Mouse (Mus musculus): ENCODE measurements around the gene Gnaz. TPM values are rescaled to one million over a fixed set of nuclear protein-coding genes. Genes with fewer than 3 reads are reported as not detected.
A peak's percentile ranks its signal among the peaks of the same experiment; 100 is the strongest.

Gene Gnaz
- polyA plus RNA-seq, 1 experiment, result 5.0 TPM

DNA sequence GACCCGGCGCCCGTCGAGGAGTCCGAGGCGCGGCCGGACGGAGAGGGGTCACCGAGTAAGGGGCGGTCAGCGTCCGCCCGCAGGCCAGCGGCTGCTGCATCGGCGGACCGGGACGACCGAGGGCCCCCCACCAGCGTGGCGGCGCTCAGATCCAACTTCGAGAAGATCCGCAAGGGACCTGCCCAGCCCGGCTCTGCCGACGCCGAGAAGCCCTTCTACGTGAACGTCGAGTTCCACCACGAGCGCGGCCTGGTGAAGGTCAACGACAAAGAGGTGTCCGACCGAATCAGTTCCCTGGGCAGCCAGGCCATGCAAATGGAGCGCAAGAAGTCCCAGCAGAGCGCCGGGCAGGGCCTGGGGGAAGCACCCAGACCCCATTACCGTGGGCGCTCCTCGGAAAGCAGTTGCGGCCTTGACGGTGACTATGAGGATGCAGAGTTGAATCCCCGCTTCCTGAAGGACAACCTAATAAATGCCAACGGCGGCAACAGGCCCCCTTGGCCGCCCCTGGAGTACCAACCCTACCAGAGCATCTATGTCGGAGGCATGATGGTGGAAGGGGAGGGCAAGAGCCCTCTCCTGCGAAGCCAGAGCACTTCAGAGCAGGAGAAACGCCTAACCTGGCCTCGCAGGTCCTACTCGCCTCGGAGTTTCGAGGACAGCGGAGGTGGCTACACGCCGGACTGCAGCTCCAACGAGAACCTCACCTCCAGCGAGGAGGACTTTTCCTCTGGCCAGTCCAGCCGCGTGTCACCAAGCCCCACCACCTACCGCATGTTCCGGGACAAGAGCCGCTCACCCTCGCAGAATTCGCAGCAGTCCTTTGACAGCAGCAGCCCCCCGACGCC is 94.6 kb downstream of the Gnaz start:
- peak; percentile 51 for DNase-seq
- WGBS, result 13% methylated on average over 71 of the region's 71 CpGs
- Histone ChIP-seq H3K27ac (ENCODE audit: insufficient read depth, low read depth, low read length) (no peak overlapping the region), H3K4me3 (ENCODE audit: insufficient read depth, low read depth, low read length) (peak overlapping the region; percentile 70), H3K4me1 (ENCODE audit: control insufficient read depth, insufficient read depth, low read length) (peaks cover 21% of the 10 kb centered on the region; the same call in 1 of the 2 replicates), H3K27me3 (replicated peaks; ENCODE audit: control insufficient read depth, insufficient read depth, low read length) (no peaks in the 10 kb centered on the region), H3K36me3 (ENCODE audit: control insufficient read depth, insufficient read depth, low read length) (no peaks in the 10 kb centered on the region)
- TF ChIP-seq CTCF (conservative IDR thresholded peaks at IDR 0.05; ENCODE audit: insufficient read depth, insufficient read length, low read depth, low read length) (no peak), POLR2A (IDR thresholded peaks at IDR 0.05; ENCODE audit: low read depth, low read length) (no peak)

DNA sequence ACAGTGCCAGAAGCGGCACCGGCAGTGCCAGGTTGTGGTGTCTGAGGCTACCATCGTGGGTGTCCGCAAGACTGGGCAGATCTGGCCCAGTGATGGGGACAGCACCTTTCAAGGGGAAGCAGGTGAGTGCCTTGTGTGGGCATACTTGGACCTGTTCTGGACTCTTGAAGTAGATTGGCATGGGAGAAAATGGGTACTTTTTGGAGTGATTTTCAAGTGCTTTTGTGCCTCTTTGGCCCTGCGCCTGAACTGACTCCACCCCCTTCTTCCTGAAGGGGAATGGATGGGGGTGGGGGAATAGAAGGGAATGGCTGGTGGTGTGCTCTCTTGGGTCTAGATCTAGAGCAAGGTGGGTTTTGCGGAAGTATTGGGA is 95.2 kb downstream of the Gnaz start:
- Histone ChIP-seq H3K27me3 (replicated peaks; ENCODE audit: control insufficient read depth, insufficient read depth, low read length) (no peaks in the 10 kb centered on the region), H3K36me3 (ENCODE audit: control insufficient read depth, insufficient read depth, low read length) (no peaks in the 10 kb centered on the region), H3K4me1 (ENCODE audit: control insufficient read depth, insufficient read depth, low read length) (peaks cover 24% of the 10 kb centered on the region; the same call in 1 of the 2 replicates), H3K27ac (ENCODE audit: insufficient read depth, low read depth, low read length) (no peak overlapping the region), H3K4me3 (ENCODE audit: insufficient read depth, low read depth, low read length) (peak overlapping the region; percentile 70)
- no peak for TF ChIP-seq CTCF (conservative IDR thresholded peaks at IDR 0.05; ENCODE audit: insufficient read depth, insufficient read length, low read depth, low read length)
- no peak for TF ChIP-seq POLR2A (IDR thresholded peaks at IDR 0.05; ENCODE audit: low read depth, low read length)
- 33% methylated on average over 6 of the region's 6 CpGs for WGBS
- DNase-seq, result peak; percentile 42

DNA sequence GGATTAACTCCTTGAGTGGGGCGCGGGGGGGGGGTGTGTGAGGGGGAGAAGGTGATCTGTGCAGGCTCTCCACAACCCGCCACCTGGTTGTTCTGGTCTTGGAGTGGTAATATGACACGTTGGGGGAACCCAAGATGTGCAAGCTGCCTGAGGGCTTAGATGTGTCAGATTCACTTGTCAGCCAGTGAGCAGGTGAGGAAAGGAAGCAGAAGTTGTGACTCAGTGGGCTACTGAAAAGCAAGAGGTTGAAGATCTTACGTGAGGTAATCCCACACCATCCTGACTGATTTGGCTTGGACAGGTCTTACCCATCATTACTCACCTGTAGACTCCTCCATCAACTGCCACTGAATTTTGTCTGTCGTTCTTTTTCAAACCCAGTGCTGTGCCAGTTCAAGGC is 95.6 kb downstream of the Gnaz start:
- TF ChIP-seq CTCF (conservative IDR thresholded peaks at IDR 0.05; ENCODE audit: insufficient read depth, insufficient read length, low read depth, low read length), result no peak
- TF ChIP-seq POLR2A (IDR thresholded peaks at IDR 0.05; ENCODE audit: low read depth, low read length), result no peak
- DNase-seq, result no peak
- no peak overlapping the region for H3K27ac ChIP-seq (ENCODE audit: insufficient read depth, low read depth, low read length)
- H3K4me1 ChIP-seq (ENCODE audit: control insufficient read depth, insufficient read depth, low read length), result peaks cover 28% of the 10 kb centered on the region; the same call in 1 of the 2 replicates
- no peaks in the 10 kb centered on the region for H3K36me3 ChIP-seq (ENCODE audit: control insufficient read depth, insufficient read depth, low read length)
- peak overlapping the region; percentile 70; the same call in 1 of the 2 replicates for H3K4me3 ChIP-seq (ENCODE audit: insufficient read depth, low read depth, low read length)
- WGBS, result 56% methylated on average over 6 of the region's 6 CpGs
- H3K27me3 ChIP-seq (replicated peaks; ENCODE audit: control insufficient read depth, insufficient read depth, low read length), result no peaks in the 10 kb centered on the region

DNA sequence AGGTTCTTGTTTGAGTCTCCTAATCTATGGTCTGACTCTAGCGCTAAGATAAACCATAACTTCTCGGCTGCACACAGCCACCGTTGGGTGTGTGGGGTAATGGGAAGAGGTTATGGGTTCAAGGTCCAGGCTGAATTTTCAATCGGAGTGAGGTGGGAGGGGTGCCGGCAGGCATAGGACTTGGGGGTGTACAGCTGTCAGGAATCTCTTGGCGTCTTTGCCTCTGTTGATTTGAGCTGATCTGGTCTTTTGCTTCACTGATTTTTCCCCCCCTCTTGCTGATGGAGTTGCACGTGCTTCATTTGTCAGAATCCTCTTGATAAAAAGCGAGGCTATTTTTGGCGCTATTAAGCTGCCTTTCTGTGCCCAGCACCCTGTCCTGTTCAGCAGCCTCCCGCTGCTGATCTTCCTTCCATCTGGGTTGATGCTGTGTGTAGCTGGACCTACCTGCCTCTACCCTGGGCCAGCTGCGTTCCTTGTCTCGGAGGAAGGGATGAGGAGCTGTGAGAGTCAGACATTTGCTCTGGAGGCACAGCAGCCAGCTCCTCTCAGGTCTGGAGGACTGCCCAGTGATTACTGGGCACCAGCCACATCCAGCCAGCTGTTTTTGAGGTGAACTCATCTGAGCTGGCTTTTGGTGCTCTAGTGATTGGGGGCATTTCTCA is 96.5 kb downstream of the Gnaz start:
- DNase-seq, result peak; percentile 39
- H3K36me3 ChIP-seq (ENCODE audit: control insufficient read depth, insufficient read depth, low read length), result no peaks in the 10 kb centered on the region
- TF ChIP-seq CTCF (conservative IDR thresholded peaks at IDR 0.05; ENCODE audit: insufficient read depth, insufficient read length, low read depth, low read length), result no peak
- TF ChIP-seq POLR2A (IDR thresholded peaks at IDR 0.05; ENCODE audit: low read depth, low read length), result no peak
- H3K27ac ChIP-seq (ENCODE audit: insufficient read depth, low read depth, low read length), result no peak overlapping the region
- peak overlapping the region; percentile 4 for H3K4me3 ChIP-seq (ENCODE audit: insufficient read depth, low read depth, low read length)
- H3K4me1 ChIP-seq (ENCODE audit: control insufficient read depth, insufficient read depth, low read length), result peaks cover 29% of the 10 kb centered on the region; the same call in 1 of the 2 replicates
- no peaks in the 10 kb centered on the region for H3K27me3 ChIP-seq (replicated peaks; ENCODE audit: control insufficient read depth, insufficient read depth, low read length)
- WGBS, result 35% methylated on average over 12 of the region's 12 CpGs

DNA sequence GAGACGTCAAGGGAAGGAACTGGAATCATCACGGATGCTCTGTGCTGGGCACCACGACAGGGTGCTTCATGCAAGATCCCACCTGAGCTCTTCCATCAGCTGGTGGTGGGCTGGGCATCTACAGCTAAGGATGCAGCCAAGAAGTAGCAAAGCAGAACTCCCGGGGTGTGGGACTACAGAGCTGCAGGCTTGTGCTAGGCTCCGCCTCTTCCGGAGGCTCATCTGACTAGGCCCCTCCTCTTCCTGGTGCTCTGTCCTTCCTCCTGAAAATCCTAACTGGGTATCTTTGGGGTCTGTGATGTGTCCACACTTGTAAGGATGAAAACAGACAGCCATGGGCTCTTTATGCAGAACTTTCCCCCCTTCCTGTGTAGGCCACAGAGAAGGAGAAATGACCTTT is 98.7 kb downstream of the Gnaz start:
- Histone ChIP-seq H3K27me3 (replicated peaks; ENCODE audit: control insufficient read depth, insufficient read depth, low read length) (no peaks in the 10 kb centered on the region), H3K36me3 (ENCODE audit: control insufficient read depth, insufficient read depth, low read length) (no peaks in the 10 kb centered on the region), H3K4me3 (ENCODE audit: insufficient read depth, low read depth, low read length) (no peak overlapping the region), H3K4me1 (ENCODE audit: control insufficient read depth, insufficient read depth, low read length) (peaks cover 33% of the 10 kb centered on the region; the same call in 1 of the 2 replicates), H3K27ac (ENCODE audit: insufficient read depth, low read depth, low read length) (no peak overlapping the region)
- WGBS, result 81% methylated on average over 6 of the region's 6 CpGs
- no peak for DNase-seq
- TF ChIP-seq POLR2A (IDR thresholded peaks at IDR 0.05; ENCODE audit: low read depth, low read length) (no peak), CTCF (conservative IDR thresholded peaks at IDR 0.05; ENCODE audit: insufficient read depth, insufficient read length, low read depth, low read length) (no peak)

Other genes with a start within 250 kb of the Gnaz start
- gene Rsph14, start 65.4 kb downstream of the Gnaz start, polyA plus RNA-seq (2012; rRNA removed), result not detected in 2 replicates
- gene Rab36, start 69.9 kb downstream of the Gnaz start, polyA plus RNA-seq (2012; rRNA removed), result 9.5 and 9.9 TPM in 2 replicates
- 28.4 and 28.7 TPM in 2 replicates for gene Bcr, start 93.4 kb downstream of the Gnaz start, polyA plus RNA-seq (2012; rRNA removed)
- gene Specc1l, start 244.9 kb downstream of the Gnaz start, polyA plus RNA-seq (2012; rRNA removed), result 14.0 and 15.6 TPM in 2 replicates

Data from kidney, adult 2 months (tissue).